Mouse (Mus musculus) megakaryocyte, embryonic 14.5 days (primary cell): ENCODE data around the gene Rrp9. TPM values are rescaled to one million over a fixed set of nuclear protein-coding genes. Genes with fewer than 3 reads are reported as not detected.

ENCODE experiments used
- H3K27me3 ChIP-seq: replicated peaks from 2 replicates; pipeline ENCODE3; 2012; ENCODE audit warnings: inconsistent platforms
- H3K36me3 ChIP-seq: replicated peaks from 2 replicates; pipeline ENCODE3; 2012; ENCODE audit warnings: low read length, inconsistent platforms, mixed read lengths
- H3K4me1 ChIP-seq: 2 replicates; pipeline ENCODE4 v1.6.1; 2012; ENCODE audit warnings: inconsistent platforms
- H3K4me3 ChIP-seq: replicated peaks from 2 replicates; pipeline ENCODE3; 2012; ENCODE audit warnings: moderate library complexity, mild to moderate bottlenecking, inconsistent platforms
- H3K9me3 ChIP-seq: 2 replicates; pipeline ENCODE4 v1.6.1; 2012; ENCODE audit warnings: inconsistent platforms
- FLI1 ChIP-seq: IDR thresholded peaks from 2 replicates; pipeline ENCODE4 v1.6.1; 2012; ENCODE audit warnings: low read length, inconsistent platforms, mixed read lengths
- GATA1 ChIP-seq: IDR thresholded peaks from 3 replicates; pipeline ENCODE4 v1.6.1; 2012; ENCODE audit warnings: mixed read lengths, low read length, inconsistent platforms, borderline replicate concordance
- polyA plus RNA-seq: library from polyadenylated mRNA; stranded (reverse); fragments of >175 nt; gene quantifications from 2 replicates; pipeline ENCODE4 v1.2.3, GENCODE M21; 2012; ENCODE audit warnings: low replicate concordance; ENCODE audit not compliant: insufficient read depth

Gene Rrp9
- polyA plus RNA-seq: 198 and 662 TPM in 2 replicates

DNA sequence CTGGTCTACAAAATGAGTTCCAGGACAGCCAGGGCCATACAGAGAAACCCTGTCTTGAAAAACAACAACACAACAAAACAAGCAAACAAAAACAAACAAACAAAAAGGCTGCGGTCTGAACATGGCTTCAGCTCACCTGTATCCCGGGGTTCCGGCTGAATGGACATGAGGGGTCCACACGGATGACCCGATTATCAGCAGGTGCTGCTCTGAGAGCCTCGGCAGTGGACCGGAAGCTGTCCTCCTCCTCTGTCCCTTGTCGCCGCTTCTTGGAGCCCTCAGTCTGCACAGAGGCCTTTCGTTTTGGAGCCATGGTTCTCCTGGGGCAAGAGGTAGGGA is at the start of gene Rrp9:
Gene Rrp9 (plus strand): TSS at position 301 of the 339 bp plus-strand sequence.
- H3K9me3 ChIP-seq: no peaks in the 10 kb centered on the region
- H3K27me3 ChIP-seq: peaks cover 2% of the 10 kb centered on the region
- peak within 1 kb of the TSS; percentile 94 for H3K4me3 ChIP-seq
- TF ChIP-seq GATA1 (no peak), FLI1 (no peak)
- peaks cover 22% of the 10 kb centered on the region for H3K36me3 ChIP-seq
- peaks cover 76% of the 10 kb centered on the region for H3K4me1 ChIP-seq

DNA sequence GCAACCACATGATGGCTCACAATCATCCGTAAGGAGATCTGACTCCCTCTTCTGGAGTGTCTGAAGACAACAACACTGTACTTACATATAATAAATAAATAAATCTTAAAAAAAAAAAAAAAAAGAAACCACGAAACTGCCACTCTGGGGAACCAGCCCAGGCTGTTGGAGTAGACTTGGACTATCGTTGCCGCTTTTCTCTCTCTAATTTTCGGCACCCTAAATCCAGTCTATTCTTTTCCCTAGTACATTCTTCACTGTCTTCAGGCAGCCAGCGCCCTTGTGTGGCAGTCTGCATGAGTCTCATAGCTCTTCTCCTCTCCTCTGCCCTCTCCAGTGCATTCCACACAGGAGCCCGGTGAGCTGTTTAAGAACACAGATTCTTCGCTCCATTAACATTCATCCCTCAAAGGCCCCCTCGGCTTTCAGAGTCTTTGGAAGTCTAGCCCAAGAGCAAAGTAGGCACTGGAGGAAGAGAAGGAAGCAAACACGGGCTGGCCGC is 47.0 kb upstream of the Rrp9 start:
- no peaks in the 10 kb centered on the region for H3K9me3 ChIP-seq
- peaks cover 33% of the 10 kb centered on the region for H3K4me1 ChIP-seq
- TF ChIP-seq GATA1 (no peak), FLI1 (no peak)
- H3K4me3 ChIP-seq: peak overlapping the region; percentile 98
- peaks cover 2% of the 10 kb centered on the region for H3K27me3 ChIP-seq
- H3K36me3 ChIP-seq: peaks cover 31% of the 10 kb centered on the region

DNA sequence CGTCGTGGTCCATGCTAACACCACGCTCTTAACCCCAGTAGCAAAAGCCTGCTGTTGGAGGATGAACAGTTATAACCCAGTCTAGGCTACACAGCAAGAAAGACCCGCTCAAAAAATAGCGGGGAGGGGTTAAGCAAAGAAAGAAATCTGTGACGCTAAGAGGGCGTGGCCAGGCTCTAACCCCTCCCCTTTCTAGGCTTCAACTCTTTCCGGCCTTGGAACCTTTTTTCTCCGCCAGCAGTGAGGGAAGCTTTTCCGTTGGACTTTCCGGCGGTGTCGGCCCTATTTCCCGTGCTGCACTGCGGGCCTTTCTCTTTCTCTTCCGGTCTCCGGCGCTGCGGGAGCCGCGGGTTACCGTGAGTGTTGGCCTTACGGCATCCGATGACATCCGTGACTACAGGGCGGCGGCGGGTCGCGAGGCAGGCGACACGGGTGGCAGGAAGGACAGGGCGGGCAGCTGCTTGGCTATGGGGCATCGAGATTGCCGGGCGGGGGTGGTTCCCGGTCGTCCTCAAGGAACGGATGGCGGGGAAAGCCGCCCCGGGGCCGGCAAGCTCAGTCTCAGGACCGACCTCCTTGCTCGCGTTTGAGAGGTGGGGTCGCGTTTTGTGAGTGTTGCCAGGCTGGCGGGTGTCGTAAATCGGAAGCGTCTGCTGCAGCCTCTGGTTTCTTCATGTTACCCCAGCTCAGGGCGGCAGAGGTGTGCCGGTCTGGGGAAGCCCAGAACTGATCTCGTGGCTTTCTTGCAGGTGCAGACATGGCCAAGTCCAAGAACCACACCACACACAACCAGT is 46.3 kb upstream of the Rrp9 start, which contains the start of gene Rpl29:
Gene Rpl29 (plus strand): TSS at position 234 of the 794 bp plus-strand sequence.
- TF ChIP-seq GATA1 (no peak), FLI1 (no peak)

DNA sequence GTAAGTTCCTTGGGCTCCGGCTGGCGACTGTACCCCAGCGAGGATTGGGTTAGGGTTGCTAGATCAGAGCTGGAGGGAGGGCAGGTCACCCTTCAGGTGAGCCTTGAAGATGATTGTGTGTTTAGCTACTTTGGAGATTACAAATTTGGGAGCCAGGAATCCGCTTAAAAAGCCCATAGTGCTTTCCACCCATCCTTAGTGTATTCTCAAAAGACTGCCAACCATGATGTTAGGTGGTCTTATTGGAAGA is 45.8 kb upstream of the Rrp9 start:
- peaks cover 45% of the 10 kb centered on the region for H3K4me1 ChIP-seq
- no peaks in the 10 kb centered on the region for H3K9me3 ChIP-seq
- peak overlapping the region; percentile 98 for H3K4me3 ChIP-seq
- peaks cover 41% of the 10 kb centered on the region for H3K36me3 ChIP-seq
- TF ChIP-seq FLI1 (no peak), GATA1 (no peak)
- no peaks in the 10 kb centered on the region for H3K27me3 ChIP-seq

More for the DNA sequence above, 46.3 kb upstream of the Rrp9 start, which contains the start of gene Rpl29:
- Histone ChIP-seq H3K4me1 (peaks cover 40% of the 10 kb centered on the region), H3K27me3 (no peaks in the 10 kb centered on the region), H3K36me3 (peaks cover 37% of the 10 kb centered on the region), H3K9me3 (no peaks in the 10 kb centered on the region), H3K4me3 (peak within 1 kb of the TSS; percentile 98)

DNA sequence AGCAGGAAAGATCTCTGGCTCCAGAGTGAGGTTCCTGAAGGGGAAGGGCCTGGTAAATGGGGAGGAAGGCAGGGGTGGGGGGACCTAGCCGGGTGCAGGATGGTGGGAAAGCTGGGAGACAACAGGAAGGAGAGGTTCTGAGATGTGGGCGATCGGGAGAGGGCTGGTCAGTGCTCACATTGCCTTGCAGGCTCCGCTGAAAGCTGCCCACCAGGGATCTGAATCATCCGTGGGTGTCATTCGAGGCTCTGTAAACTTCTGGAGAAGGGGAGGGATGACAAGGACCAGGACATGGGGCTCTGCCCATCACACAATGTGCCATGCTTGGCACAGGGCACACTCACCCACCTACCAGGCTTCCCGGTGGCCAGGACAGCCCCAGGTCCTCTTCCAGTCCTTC is 42.4 kb upstream of the Rrp9 start:
- TF ChIP-seq GATA1: no peak
- TF ChIP-seq FLI1: no peak
- H3K4me3 ChIP-seq: no peak overlapping the region
- no peaks in the 10 kb centered on the region for H3K27me3 ChIP-seq
- H3K36me3 ChIP-seq: peaks cover 50% of the 10 kb centered on the region
- H3K9me3 ChIP-seq: no peaks in the 10 kb centered on the region
- H3K4me1 ChIP-seq: peaks cover 73% of the 10 kb centered on the region

DNA sequence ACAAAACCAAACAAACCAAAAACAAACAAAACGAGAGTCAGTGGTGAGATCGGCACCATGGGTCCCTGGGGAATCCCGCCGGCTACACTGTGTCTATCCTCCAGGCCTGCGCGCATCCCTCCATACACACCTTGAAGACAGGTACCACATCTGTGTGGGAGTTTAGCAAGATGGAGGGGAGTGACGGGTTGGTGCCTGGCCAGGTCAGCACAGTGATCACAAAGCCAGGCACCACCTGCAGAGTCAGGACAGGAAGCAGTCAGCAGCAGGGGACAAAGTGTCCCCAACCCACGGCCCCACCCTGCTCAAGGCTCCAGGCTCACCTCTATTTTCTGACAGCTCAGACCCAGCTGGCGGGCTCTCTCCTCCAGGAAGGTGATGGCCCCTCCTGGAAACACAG is 39.2 kb upstream of the Rrp9 start:
- TF ChIP-seq FLI1 (no peak), GATA1 (no peak)
- Histone ChIP-seq H3K4me3 (peak overlapping the region; percentile 21), H3K4me1 (peaks cover 68% of the 10 kb centered on the region), H3K27me3 (peaks cover 7% of the 10 kb centered on the region), H3K36me3 (peaks cover 41% of the 10 kb centered on the region), H3K9me3 (no peaks in the 10 kb centered on the region)

DNA sequence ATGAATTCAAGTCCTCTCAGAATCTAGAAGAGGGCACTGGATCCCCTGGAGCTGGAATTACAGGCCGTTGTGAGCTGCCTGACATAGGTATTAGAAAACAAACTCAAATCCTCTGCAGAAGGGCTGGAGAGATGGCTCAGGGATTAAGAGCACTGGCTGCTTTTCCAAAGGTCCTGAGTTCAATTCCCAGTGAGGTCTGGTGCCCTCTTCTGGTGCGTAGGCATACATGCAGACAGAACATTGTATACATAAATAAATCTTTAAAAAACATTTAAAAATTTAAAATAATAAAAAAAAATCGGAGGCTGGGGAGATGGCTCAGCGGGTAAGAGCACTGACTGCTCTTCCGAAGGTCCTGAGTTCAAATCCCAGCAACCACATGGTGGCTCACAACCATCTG is 33.1 kb upstream of the Rrp9 start:
- TF ChIP-seq GATA1 (no peak), FLI1 (no peak)
- Histone ChIP-seq H3K4me3 (no peak overlapping the region), H3K4me1 (peaks cover 30% of the 10 kb centered on the region), H3K9me3 (no peaks in the 10 kb centered on the region), H3K36me3 (no peaks in the 10 kb centered on the region), H3K27me3 (peaks cover 7% of the 10 kb centered on the region)

DNA sequence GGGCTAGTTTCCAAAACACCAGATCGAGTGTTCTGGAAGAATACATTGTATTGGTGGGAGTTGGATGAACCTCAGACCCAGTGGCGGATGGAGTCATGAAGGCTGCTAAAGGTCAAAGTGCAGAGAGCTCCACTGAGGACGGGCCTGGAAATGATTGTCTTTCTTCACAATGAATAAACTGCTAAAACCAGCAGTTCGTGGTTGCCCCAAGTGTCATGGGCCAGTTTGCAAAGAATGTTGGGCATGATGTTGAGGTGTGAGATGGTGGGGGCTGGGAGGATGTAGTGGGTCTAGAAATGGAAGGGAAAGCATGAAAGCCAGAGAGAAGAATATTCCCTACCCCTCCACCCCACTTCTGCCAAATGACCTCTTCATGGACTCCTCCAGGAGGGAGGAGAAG is 30.9 kb upstream of the Rrp9 start:
- no peak for TF ChIP-seq GATA1
- no peak for TF ChIP-seq FLI1
- H3K27me3 ChIP-seq: peaks cover 7% of the 10 kb centered on the region
- peaks cover 31% of the 10 kb centered on the region for H3K4me1 ChIP-seq
- no peak overlapping the region for H3K4me3 ChIP-seq
- no peaks in the 10 kb centered on the region for H3K9me3 ChIP-seq
- H3K36me3 ChIP-seq: no peaks in the 10 kb centered on the region

DNA sequence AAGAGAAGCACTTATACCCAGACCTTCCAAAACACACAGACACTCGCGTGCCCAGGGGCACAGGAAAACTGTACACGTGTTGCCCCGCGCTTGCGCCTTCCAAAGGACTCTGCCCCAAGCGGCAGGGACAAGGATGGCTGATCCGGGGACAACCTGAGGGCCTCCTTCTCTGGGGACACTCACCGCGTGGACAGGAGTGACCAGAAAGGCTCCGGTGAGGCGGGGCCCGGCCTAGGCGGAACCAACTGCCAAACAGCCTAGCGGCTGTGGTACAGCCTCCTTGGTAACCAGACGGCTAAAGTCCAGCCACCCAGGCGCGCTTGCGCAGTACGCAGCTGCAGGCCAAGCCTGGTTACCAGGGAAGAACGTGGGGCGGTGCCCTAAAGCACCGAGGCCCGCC is 28.4 kb upstream of the Rrp9 start, which contains the start of the genes Abhd14b and Abhd14a:
Gene Abhd14b (plus strand): TSS at position 112 of the 400 bp plus-strand sequence.
Gene Abhd14a (minus strand): TSS at position 331 of the 400 bp plus-strand sequence.
- no peaks in the 10 kb centered on the region for H3K36me3 ChIP-seq
- peaks cover 21% of the 10 kb centered on the region for H3K27me3 ChIP-seq
- H3K4me1 ChIP-seq: peaks cover 34% of the 10 kb centered on the region
- peak within 1 kb of the TSS; percentile 92 for H3K4me3 ChIP-seq
- H3K9me3 ChIP-seq: no peaks in the 10 kb centered on the region
- TF ChIP-seq GATA1 (no peak), FLI1 (no peak)

DNA sequence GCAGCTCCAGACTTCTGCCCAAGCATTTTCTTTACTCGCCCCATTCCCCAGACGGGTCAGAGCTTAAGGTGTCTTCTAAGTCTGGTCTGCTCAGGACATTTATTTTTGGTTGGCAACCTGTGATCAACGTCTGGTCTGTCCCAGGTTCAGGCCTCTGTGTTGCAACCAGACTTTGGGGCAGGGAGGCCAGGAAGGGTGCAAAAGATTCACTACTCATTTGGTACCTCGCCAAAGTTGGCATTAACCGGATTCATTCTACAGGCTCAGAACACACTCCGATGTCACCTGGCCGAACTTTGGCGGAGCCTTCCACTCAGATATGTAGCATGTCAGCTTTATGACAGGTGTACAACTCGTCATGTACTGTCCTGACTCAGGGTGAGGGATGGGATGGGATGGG is 27.8 kb upstream of the Rrp9 start:
- peaks cover 37% of the 10 kb centered on the region for H3K4me1 ChIP-seq
- no peak for TF ChIP-seq GATA1
- peaks cover 26% of the 10 kb centered on the region for H3K27me3 ChIP-seq
- H3K36me3 ChIP-seq: no peaks in the 10 kb centered on the region
- peak overlapping the region; percentile 92 for H3K4me3 ChIP-seq
- no peaks in the 10 kb centered on the region for H3K9me3 ChIP-seq
